Mouse (Mus musculus) lung, postnatal 25 days (tissue): ENCODE measurements around the gene Dclk1.

Source experiments
- DNase-seq: peaks from one replicate; pipeline ENCODE4 v3.0.0; 2022; ENCODE audit warnings: low spot score

The Dclk1 gene

GRCm38 (mm10) chr3:55587972-55588946, 346.1 kb downstream of the Dclk1 start:
- DNase-seq: no peak
